In genomic region chr10:85128453-85128852, GRCm38 (mm10) we compare ENCODE assay signal across 8 mouse cellular contexts. TPM values are rescaled to one million over a fixed set of nuclear protein-coding genes. Genes with fewer than 3 reads are reported as not detected.
DNase-seq lines count a peak whose midpoint lies in the region; ATAC-seq and TF ChIP-seq lines count a peak whose summit lies in the region.

No protein-coding gene starts in this region.

- 17% methylated on average over 7 of the region's 7 CpGs for WGBS in heart, adult 2 months
- WGBS in embryonic facial prominence, embryonic 13.5 days = 17% methylated on average over 7 of the region's 7 CpGs
- 20% methylated on average over 7 of the region's 7 CpGs for WGBS in hindbrain, embryonic 16.5 days
- WGBS in liver, embryonic 12.5 days (ENCODE audit: insufficient replicate concordance) = 15% methylated on average over 7 of the region's 7 CpGs

- H3K27ac ChIP-seq in heart, adult 2 months = peak overlapping the region; percentile 21; the same call in 1 of the 2 replicates
- peak overlapping the region; percentile 48 for H3K27ac ChIP-seq in embryonic facial prominence, embryonic 13.5 days
- H3K27ac ChIP-seq in hindbrain, embryonic 16.5 days (ENCODE audit: low read depth, low read length) = peak overlapping the region; percentile 27; the same call in 1 of the 2 replicates
- 0 out of 2 replicates have a peak overlapping the region, but pooled peaks have one; percentile 46 for H3K27ac ChIP-seq in liver, embryonic 12.5 days

- H3K27me3 ChIP-seq in heart, adult 2 months (ENCODE audit: control insufficient read depth, insufficient read depth, low read length) = no peaks in the 10 kb centered on the region
- H3K27me3 ChIP-seq in embryonic facial prominence, embryonic 13.5 days = no peaks in the 10 kb centered on the region
- H3K27me3 ChIP-seq in hindbrain, embryonic 16.5 days (replicated peaks; ENCODE audit: control insufficient read depth, insufficient read depth, low read length) = no peaks in the 10 kb centered on the region
- H3K27me3 ChIP-seq in liver, embryonic 12.5 days (replicated peaks) = no peaks in the 10 kb centered on the region
- H3K27me3 ChIP-seq in myocyte (ENCODE audit: control insufficient read depth, insufficient read depth, insufficient read length) = no peaks in the 10 kb centered on the region

- intact Hi-C loops in heart, adult 2 months (cut with DNase I) = loop anchor here (10.0 kb wide), 1 partner anchor 474 kb away; no protein-coding TSS in a partner anchor
- intact Hi-C loops in heart, postnatal 25 days (cut with DNase I) = loop anchor here (10.0 kb wide), 1 partner anchor 484 kb away; no protein-coding TSS in a partner anchor

- no peaks in the 10 kb centered on the region for H3K9me3 ChIP-seq in embryonic facial prominence, embryonic 13.5 days
- no peaks in the 10 kb centered on the region for H3K9me3 ChIP-seq in hindbrain, embryonic 16.5 days (ENCODE audit: control insufficient read depth, low read length)
- H3K9me3 ChIP-seq in liver, embryonic 12.5 days (replicated peaks) = no peaks in the 10 kb centered on the region

- no peak; the same call in 1 of the 2 replicates for ATAC-seq in embryonic facial prominence, embryonic 13.5 days (ENCODE audit: insufficient number of reproducible peaks, insufficient read depth, low FRiP score, low TSS enrichment, low read depth)
- 0 out of 2 replicates have a peak, but pooled peaks have one; percentile 0 for ATAC-seq in hindbrain, embryonic 16.5 days
- ATAC-seq in liver, embryonic 12.5 days = peak; percentile 9; the same call in 1 of the 2 replicates

- peaks cover 2% of the 10 kb centered on the region for H3K4me1 ChIP-seq in heart, adult 2 months (ENCODE audit: control insufficient read depth, insufficient read depth, low read length)
- H3K4me1 ChIP-seq in embryonic facial prominence, embryonic 13.5 days = peaks cover 13% of the 10 kb centered on the region
- peaks cover 12% of the 10 kb centered on the region for H3K4me1 ChIP-seq in hindbrain, embryonic 16.5 days (ENCODE audit: control insufficient read depth, insufficient read depth, low read depth, low read length)
- H3K4me1 ChIP-seq in liver, embryonic 12.5 days = peaks cover 20% of the 10 kb centered on the region

- H3K4me3 ChIP-seq in heart, adult 2 months = peak overlapping the region; percentile 60; the same call in 1 of the 2 replicates
- H3K4me3 ChIP-seq in embryonic facial prominence, embryonic 13.5 days = peak overlapping the region; percentile 68
- peak overlapping the region; percentile 79 for H3K4me3 ChIP-seq in hindbrain, embryonic 16.5 days (ENCODE audit: low read length)
- peak overlapping the region; percentile 71 for H3K4me3 ChIP-seq in liver, embryonic 12.5 days
- peak overlapping the region; percentile 64 for H3K4me3 ChIP-seq in myocyte

- TF ChIP-seq EP300 in heart, adult 2 months (IDR thresholded peaks at IDR 0.05; ENCODE audit: insufficient read depth, low read depth, low read length) = no peak

- TF ChIP-seq CTCF in heart, adult 2 months (IDR thresholded peaks at IDR 0.05) = no peak

- H3K79me2 ChIP-seq in heart, adult 2 months (replicated peaks; ENCODE audit: control insufficient read depth, insufficient read depth, low read length) = no peaks in the 10 kb centered on the region
- H3K79me2 ChIP-seq in myocyte (ENCODE audit: control insufficient read depth, insufficient read depth) = peaks cover 3% of the 10 kb centered on the region

- H3ac ChIP-seq in myocyte (ENCODE audit: control insufficient read depth, insufficient read length) = no peak overlapping the region

- peak in 1 of 2 experiments; percentile 27 for DNase-seq in heart, adult 2 months
- DNase-seq in heart, postnatal 25 days (ENCODE audit: low spot score) = no peak
- DNase-seq in c-Kit-positive CD71-positive TER-119-positive erythroid progenitor cells, embryonic 14.5 days (ENCODE audit: low spot score) = no peak
- DNase-seq in cerebellum, adult 11 months = no peak

- H3K9ac ChIP-seq in heart, adult 2 months (ENCODE audit: low read depth, low read length) = no peak overlapping the region
- peak overlapping the region; percentile 53; the same call in 1 of the 2 replicates for H3K9ac ChIP-seq in embryonic facial prominence, embryonic 13.5 days
- no peak overlapping the region; the same call in 1 of the 2 replicates for H3K9ac ChIP-seq in hindbrain, embryonic 16.5 days (ENCODE audit: low read depth, low read length)
- H3K9ac ChIP-seq in liver, embryonic 12.5 days = peak overlapping the region; percentile 49

- peak overlapping the region; percentile 70 for H3K4me2 ChIP-seq in embryonic facial prominence, embryonic 13.5 days
- H3K4me2 ChIP-seq in hindbrain, embryonic 16.5 days (ENCODE audit: low read length) = peak overlapping the region; percentile 82
- H3K4me2 ChIP-seq in liver, embryonic 12.5 days = peak overlapping the region; percentile 77
- H3K4me2 ChIP-seq in myocyte (ENCODE audit: low read depth) = peak overlapping the region; percentile 84

- H3K36me3 ChIP-seq in heart, adult 2 months (ENCODE audit: control insufficient read depth, insufficient read depth, low read length) = no peaks in the 10 kb centered on the region
- peaks cover 27% of the 10 kb centered on the region for H3K36me3 ChIP-seq in embryonic facial prominence, embryonic 13.5 days
- H3K36me3 ChIP-seq in hindbrain, embryonic 16.5 days (ENCODE audit: control insufficient read depth, insufficient read depth, low read length) = peaks cover 5% of the 10 kb centered on the region
- peaks cover 10% of the 10 kb centered on the region; the same call in 1 of the 2 replicates for H3K36me3 ChIP-seq in liver, embryonic 12.5 days
- peaks cover 2% of the 10 kb centered on the region for H3K36me3 ChIP-seq in myocyte (ENCODE audit: control insufficient read depth, insufficient read depth)

- no peak for TF ChIP-seq POLR2A in heart, adult 2 months (IDR thresholded peaks at IDR 0.05; ENCODE audit: insufficient read depth, low read depth, low read length)
- TF ChIP-seq POLR2A in myocyte (IDR thresholded peaks at IDR 0.05; ENCODE audit: insufficient read length, low read depth) = no peak

TF ChIP-seq in myocyte, 11 proteins besides CTCF, POLR2A, EP300 and RAD21:
- TF ChIP-seq REST (IDR thresholded peaks at IDR 0.05; ENCODE audit: insufficient read depth, insufficient read length) (peak; percentile 59), CEBPB (IDR thresholded peaks at IDR 0.05; ENCODE audit: insufficient read depth, poor library complexity, severe bottlenecking) (no peak), SRF (IDR thresholded peaks at IDR 0.05; ENCODE audit: control insufficient read depth, insufficient read length, low read depth) (no peak)

RNA-seq across cellular contexts. Expression of gene Mterf2, which starts 0.6 kb away (rescaled TPM):
- total RNA-seq in heart, adult 2 months (2021) = 10 to 100 TPM; 18.3 to 23.3 TPM
- 12.9 and 29.9 TPM in 2 replicates for polyA plus RNA-seq in heart, adult 2 months (2012; rRNA removed)
- total RNA-seq in heart, postnatal 25 days (2021) = 10 to 100 TPM; 21.5 to 24.3 TPM
- polyA plus RNA-seq in embryonic facial prominence, embryonic 13.5 days (2015; fragmentation: Nextera tagmentation; extraction: Ambion mirVana) = 22.7 and 23.5 TPM in 2 replicates
- polyA plus RNA-seq in hindbrain, embryonic 16.5 days (2015; fragmentation: Nextera tagmentation; extraction: Ambion mirVana) = 25.9 and 27.6 TPM in 2 replicates
- polyA plus RNA-seq in liver, embryonic 12.5 days (2016; fragmentation: Nextera tagmentation; extraction: Ambion mirVana) = 6.9 and 7.0 TPM in 2 replicates
- 3.9 TPM for polyA plus RNA-seq in myocyte (2012; fragmentation: generic; extraction: Trizol)

RNA-seq across cellular contexts. Expression of gene Tmem263, which starts 26.0 kb away (rescaled TPM):
- total RNA-seq in heart, adult 2 months (2021) = 10 to 100 TPM; 13.5 to 16.8 TPM
- 3.9 and 7.3 TPM in 2 replicates for polyA plus RNA-seq in heart, adult 2 months (2012; rRNA removed)
- 10 to 100 TPM; 15.3 to 16.8 TPM for total RNA-seq in heart, postnatal 25 days (2021)
- polyA plus RNA-seq in embryonic facial prominence, embryonic 13.5 days (2015; fragmentation: Nextera tagmentation; extraction: Ambion mirVana) = 110 and 123 TPM in 2 replicates
- polyA plus RNA-seq in hindbrain, embryonic 16.5 days (2015; fragmentation: Nextera tagmentation; extraction: Ambion mirVana) = 52.4 and 54.7 TPM in 2 replicates
- 24.7 and 25.0 TPM in 2 replicates for polyA plus RNA-seq in liver, embryonic 12.5 days (2016; fragmentation: Nextera tagmentation; extraction: Ambion mirVana)
- polyA plus RNA-seq in myocyte (2012; fragmentation: generic; extraction: Trizol) = 12.6 TPM

RNA-seq across cellular contexts. Expression of gene Fhl4, which starts 26.2 kb away (rescaled TPM):
- total RNA-seq in heart, adult 2 months (2021) = under 1 TPM; 0.27 to 0.39 TPM
- 0.84 and 1.3 TPM in 2 replicates for polyA plus RNA-seq in heart, adult 2 months (2012; rRNA removed)
- under 1 TPM; 0.22 to 0.31 TPM for total RNA-seq in heart, postnatal 25 days (2021)
- 1.2 and 1.4 TPM in 2 replicates for polyA plus RNA-seq in embryonic facial prominence, embryonic 13.5 days (2015; fragmentation: Nextera tagmentation; extraction: Ambion mirVana)
- polyA plus RNA-seq in hindbrain, embryonic 16.5 days (2015; fragmentation: Nextera tagmentation; extraction: Ambion mirVana) = 2.3 and 2.9 TPM in 2 replicates
- polyA plus RNA-seq in liver, embryonic 12.5 days (2016; fragmentation: Nextera tagmentation; extraction: Ambion mirVana) = 0.38 and 0.67 TPM in 2 replicates
- 0.24 TPM for polyA plus RNA-seq in myocyte (2012; fragmentation: generic; extraction: Trizol)

RNA-seq across cellular contexts. Expression of gene Cry1, which starts 56.4 kb away (rescaled TPM):
- 10 to 100 TPM in 1 of 2 experiments, 1 to 10 TPM in 1; 8.5 to 12.9 TPM for total RNA-seq in heart, adult 2 months (2021)
- polyA plus RNA-seq in heart, adult 2 months (2012; rRNA removed) = 2.2 and 5.2 TPM in 2 replicates
- total RNA-seq in heart, postnatal 25 days (2021) = 10 to 100 TPM in 1 of 2 experiments, 1 to 10 TPM in 1; 9.6 to 16.0 TPM
- polyA plus RNA-seq in embryonic facial prominence, embryonic 13.5 days (2015; fragmentation: Nextera tagmentation; extraction: Ambion mirVana) = 33.9 and 34.5 TPM in 2 replicates
- polyA plus RNA-seq in hindbrain, embryonic 16.5 days (2015; fragmentation: Nextera tagmentation; extraction: Ambion mirVana) = 31.2 and 37.9 TPM in 2 replicates
- polyA plus RNA-seq in liver, embryonic 12.5 days (2016; fragmentation: Nextera tagmentation; extraction: Ambion mirVana) = 12.3 and 12.7 TPM in 2 replicates
- polyA plus RNA-seq in myocyte (2012; fragmentation: generic; extraction: Trizol) = 6.1 TPM

Comparison
In these comparisons a context has a peak if more than half of its experiments do, and no peak if none do; other contexts are left out.
1. H3K9ac ChIP-seq: peak in embryonic facial prominence, embryonic 13.5 days (single experiment) and liver, embryonic 12.5 days (single experiment); none in heart, adult 2 months (single experiment) and hindbrain, embryonic 16.5 days (single experiment).
2. Peak in every context shown above with its lines, with median percentiles within 50 percentile points of each other: H3K27ac ChIP-seq, H3K4me3 ChIP-seq and H3K4me2 ChIP-seq.